Mouse (Mus musculus): ENCODE data around the gene Unc13a. TPM values are rescaled to one million over a fixed set of nuclear protein-coding genes. Genes with fewer than 3 reads are reported as not detected.

Gene Unc13a
- total RNA-seq, 2 experiments from 2014 or later = 0.11 TPM; not detected in 1

DNA sequence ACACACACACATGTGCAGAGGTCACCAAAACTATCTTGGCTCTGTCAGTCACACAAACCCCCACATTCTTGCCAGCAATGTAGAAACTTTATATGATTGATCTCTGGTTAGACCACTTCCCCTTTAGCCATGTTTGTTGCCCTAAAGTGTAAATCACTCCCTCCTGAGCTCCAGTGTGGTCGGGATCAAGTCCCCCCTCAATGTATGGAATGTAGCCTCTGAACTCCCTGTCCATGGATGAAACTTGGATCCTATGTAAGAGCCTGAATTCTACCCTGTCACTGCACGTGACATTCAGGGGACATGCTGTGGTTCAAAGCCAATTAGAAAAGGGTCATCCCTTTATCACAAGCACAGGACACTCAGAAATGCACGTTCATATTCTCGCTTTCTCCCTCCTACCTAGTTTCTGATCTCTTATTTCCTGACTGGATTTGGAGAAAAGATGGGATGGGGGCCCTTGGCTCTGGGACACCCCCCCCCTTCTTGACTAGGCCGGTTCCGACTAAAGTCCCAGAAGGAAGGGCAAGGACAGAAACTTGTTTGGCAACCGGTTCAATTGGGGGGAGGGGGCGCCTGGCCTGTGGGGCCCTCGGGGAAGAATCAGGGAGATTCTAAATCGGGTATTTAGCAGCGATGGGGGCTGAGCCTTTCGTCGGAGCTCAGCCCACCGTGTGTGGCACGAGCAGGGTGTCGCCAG, 43.0 kb downstream of the Unc13a start:
- no peak for ATAC-seq (ENCODE audit: poor library complexity, severe bottlenecking)

GRCm38 (mm10) chr8:71627265-71628099, 44.1 kb downstream of the Unc13a start:
- ATAC-seq (ENCODE audit: poor library complexity, severe bottlenecking) = peak; percentile 19

DNA sequence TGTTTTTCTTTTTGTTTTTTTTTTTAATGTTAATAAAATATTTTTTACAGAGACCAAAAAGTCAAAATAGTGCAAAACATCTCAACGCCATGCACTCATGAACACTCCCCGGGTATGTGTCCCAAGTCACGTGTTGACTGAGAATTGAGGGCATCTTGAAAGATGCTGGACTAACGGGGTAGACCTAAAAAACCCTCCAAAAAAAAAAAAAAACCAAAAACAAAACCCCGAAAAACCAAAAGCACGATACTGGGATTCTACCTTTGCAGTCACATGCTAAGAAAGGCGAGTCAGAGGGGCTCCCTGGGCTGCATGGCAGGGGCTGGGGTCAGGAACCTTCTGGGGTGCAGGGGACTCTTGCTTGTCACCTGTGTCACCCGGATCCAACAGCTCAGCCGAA, 44.8 kb downstream of the Unc13a start:
- no peak for ATAC-seq (ENCODE audit: poor library complexity, severe bottlenecking)

DNA sequence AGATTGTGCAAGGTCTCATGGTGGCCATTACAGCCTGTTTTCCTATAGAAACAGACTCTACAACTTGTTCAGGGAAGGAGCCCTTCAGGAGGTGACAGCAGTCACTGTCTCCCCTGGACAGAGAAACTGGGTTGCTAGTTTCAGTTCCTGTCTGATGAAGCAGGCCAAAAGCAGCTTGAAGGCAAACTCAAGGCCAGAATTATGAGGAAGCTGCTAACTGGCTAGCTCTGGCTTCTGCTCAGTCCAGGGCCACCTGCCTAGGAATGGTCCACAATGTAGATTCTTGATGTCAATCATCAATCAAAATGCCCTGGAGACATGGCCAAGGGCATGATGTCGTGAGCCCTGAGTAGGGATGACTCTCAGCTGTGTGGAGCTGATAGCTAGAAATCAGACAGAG, 46.5 kb downstream of the Unc13a start:
- ATAC-seq (ENCODE audit: poor library complexity, severe bottlenecking) = peak; percentile 43

- no peak for ATAC-seq (ENCODE audit: poor library complexity, severe bottlenecking)
Measured at GRCm38 (mm10) chr8:71619786-71620185, 51.8 kb downstream of the Unc13a start.

- ATAC-seq (ENCODE audit: poor library complexity, severe bottlenecking) = peak; percentile 62
Measured at GRCm38 (mm10) chr8:71613418-71613817, 58.1 kb downstream of the Unc13a start.

GRCm38 (mm10) chr8:71612141-71612540, 59.4 kb downstream of the Unc13a start:
- ATAC-seq (ENCODE audit: poor library complexity, severe bottlenecking) = no peak

DNA sequence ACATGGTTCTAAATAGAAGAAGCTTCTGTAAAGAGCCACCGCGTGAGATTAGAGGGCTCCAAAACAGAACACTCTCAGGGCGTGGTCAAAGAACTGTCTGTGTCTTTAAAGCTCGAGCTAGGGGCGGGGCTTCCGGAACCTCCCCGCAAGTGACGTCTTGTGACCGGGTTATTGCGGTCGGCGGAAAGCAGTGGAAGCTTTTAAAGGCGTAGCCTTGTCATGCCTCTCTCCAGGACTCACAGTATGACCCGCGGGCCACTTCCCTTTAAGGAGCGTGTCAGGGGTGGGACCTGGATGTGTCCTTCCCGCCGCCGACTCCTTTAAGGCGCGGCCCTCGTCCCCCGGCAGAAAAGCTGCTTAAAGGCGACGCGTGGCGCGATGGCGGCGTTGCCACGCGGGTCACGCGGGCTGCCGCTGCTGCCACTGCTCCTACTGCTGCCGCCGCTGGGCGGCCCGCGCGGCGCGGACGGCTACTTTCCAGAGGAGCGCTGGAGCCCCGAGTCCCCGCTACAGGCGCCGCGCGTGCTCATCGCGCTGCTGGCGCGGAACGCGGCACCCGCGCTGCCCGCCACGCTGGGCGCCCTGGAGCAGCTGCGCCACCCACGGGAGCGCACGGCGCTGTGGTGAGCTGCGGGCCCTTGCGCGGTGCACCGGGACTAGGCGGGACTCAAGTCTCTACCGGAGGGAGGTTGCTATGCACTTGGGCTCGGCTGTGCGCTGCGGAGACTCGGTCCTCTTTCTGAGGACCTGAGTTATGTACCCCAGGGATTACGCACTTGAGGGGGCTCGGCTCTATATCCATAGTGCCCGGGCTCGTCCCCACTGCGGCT, 60.5 kb downstream of the Unc13a start, which contains the start of gene Colgalt1:
TSS of gene Colgalt1 (plus strand) at position 177 of the 830 bp plus-strand sequence.
- ATAC-seq (ENCODE audit: poor library complexity, severe bottlenecking) = peak; percentile 92

DNA sequence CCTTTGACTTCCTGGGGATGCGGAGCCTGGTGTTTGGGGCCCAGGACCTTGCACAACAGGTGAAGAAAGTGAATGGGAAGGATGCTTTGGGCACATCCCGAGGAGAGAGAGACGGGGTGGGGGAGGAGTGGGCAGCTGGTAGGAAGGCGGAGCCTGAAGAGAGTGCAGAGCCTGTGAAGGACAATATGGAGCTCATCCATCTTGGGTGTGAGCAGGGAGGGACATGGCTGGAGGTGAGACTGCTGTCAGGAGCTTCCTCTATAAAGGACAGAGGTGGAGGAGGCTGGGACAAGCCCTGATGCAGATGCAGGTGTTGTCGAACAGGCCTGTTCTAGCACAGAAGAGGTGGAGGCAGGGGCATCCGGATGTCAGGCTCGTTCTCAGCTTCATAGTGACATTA, 67.5 kb downstream of the Unc13a start:
- no peak for ATAC-seq (ENCODE audit: poor library complexity, severe bottlenecking)

GRCm38 (mm10) chr8:71602666-71603334, 68.8 kb downstream of the Unc13a start:
- ATAC-seq (ENCODE audit: poor library complexity, severe bottlenecking) = peak; percentile 61

- peak; percentile 13; the same call in 1 of the 2 replicates for ATAC-seq (ENCODE audit: poor library complexity, severe bottlenecking)
Measured at GRCm38 (mm10) chr8:71601939-71602665, 69.5 kb downstream of the Unc13a start.

DNA sequence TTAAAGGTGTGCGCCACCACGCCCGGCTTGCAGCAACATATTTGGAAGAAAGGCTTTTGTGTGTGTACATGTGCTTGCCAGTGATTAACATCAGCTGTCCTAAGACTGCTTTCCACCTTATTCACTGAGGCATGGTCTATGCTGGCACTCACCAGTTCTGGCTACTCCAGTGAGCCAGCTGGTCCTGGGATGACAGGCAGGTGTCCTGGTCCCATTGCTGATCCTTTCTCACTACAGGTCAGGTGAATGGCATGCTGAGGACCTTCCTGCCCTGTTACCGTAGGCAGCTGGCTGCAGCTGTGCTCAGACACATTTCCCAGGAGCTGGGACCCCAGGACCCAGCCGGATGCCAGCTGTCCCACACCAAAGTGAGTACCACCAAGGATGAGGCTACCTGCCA, 72.7 kb downstream of the Unc13a start:
- ATAC-seq (ENCODE audit: poor library complexity, severe bottlenecking) = no peak

- no peak for ATAC-seq (ENCODE audit: poor library complexity, severe bottlenecking)
Measured at GRCm38 (mm10) chr8:71598375-71598774, 73.2 kb downstream of the Unc13a start.

DNA sequence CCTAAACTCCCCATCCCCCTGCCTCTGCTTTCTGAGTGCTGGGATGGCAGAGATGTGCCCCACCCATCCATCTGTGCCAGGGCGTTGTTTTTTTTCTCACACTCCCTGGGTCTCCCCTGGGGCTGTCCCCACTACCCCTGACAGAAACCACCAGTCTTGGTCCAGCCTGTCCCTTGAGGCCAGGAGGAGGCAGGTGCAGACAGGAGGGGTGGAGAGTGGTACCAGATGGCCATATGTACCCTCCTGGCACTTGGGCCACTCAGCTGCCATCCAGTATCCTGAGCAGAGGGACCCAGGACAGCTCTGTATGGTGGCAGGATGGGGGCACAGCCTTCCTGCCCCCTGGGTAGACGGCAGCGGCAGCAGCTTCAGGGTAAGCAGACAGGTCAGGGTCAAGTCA, 74.1 kb downstream of the Unc13a start, which contains the start of gene Fam129c:
TSS of gene Fam129c (plus strand) at position 198 of the 400 bp plus-strand sequence.
- no peak for ATAC-seq (ENCODE audit: poor library complexity, severe bottlenecking)

DNA sequence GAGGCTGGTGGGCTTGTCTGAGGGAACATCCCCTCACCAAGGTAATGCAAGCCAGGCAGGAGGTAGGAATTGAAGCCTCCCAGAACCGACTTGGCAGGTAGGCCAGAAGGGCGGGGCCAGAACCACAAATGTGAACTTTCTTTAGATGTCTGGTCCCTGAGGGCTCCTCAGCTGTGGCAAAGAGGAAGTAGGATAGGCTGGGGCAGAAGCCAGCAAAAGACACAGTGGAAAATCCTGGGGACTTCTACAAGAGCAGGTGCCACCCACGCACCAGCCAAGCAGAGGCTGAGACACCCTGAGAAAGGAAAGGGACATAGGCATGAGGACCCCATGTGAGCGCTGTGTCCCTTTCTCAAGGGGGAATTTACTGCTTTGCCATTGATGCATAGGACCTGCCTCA, 74.8 kb downstream of the Unc13a start:
- peak; percentile 19; the same call in 1 of the 2 replicates for ATAC-seq (ENCODE audit: poor library complexity, severe bottlenecking)

DNA sequence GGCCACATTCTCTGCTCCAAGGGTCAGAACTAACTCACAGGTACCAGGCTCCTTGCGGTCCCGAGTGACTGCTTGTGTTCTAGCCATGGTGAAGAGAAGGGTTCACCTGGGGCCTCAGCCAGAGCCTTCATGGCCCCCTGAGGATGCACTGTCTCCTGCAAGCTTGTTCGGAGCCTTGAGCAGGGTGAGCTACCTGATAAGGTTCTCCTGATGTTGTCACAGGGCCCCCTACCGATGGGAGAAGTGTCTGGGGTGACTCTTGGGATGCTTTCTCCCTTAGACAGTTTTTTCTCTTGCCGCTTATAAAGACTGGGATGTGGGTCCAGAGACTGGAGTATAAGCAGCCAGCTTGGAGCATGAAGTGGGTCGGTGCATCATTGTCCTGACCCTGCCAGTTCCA, 75.2 kb downstream of the Unc13a start:
- ATAC-seq (ENCODE audit: poor library complexity, severe bottlenecking) = no peak

DNA sequence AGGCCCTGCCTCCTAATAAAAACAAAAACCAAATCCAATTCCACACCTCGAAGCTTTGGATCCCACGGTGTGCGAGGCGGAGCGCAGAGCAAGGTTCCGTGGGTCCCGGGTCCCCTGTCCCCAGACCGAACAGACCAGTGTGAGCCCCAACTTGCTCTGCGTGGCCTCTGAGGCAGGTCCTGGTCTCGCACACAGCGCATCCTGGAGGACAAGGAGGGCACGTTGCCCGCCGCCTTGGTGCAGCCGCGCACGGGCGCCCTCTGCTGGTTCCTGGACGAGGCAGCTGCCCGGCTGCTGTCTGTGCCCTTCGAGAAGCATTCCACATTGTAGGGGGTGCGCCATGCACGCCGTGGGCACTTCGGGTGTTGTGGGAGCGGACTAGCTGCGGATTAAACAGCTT, 75.7 kb downstream of the Unc13a start:
- peak; percentile 72 for ATAC-seq (ENCODE audit: poor library complexity, severe bottlenecking)

DNA sequence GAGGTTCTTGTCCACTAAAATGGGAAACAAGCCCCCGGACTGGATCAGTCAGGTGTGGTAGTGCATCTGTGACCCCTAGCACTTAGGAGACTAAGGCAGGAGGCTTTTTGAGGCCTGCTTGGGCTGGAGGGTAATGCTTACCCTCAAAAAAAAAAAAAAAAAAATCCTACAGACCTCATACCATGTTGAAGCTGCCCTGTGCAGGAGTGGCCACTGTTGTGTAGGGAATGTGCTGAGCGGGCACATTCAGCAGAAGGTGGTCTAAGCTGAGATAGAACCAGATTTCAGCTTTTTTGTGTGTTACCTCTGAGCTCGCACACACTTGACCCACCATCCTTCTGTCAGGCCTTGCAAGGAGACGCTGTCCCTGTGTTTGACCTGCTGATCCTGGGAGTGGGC, 77.2 kb downstream of the Unc13a start:
- ATAC-seq (ENCODE audit: poor library complexity, severe bottlenecking) = no peak

DNA sequence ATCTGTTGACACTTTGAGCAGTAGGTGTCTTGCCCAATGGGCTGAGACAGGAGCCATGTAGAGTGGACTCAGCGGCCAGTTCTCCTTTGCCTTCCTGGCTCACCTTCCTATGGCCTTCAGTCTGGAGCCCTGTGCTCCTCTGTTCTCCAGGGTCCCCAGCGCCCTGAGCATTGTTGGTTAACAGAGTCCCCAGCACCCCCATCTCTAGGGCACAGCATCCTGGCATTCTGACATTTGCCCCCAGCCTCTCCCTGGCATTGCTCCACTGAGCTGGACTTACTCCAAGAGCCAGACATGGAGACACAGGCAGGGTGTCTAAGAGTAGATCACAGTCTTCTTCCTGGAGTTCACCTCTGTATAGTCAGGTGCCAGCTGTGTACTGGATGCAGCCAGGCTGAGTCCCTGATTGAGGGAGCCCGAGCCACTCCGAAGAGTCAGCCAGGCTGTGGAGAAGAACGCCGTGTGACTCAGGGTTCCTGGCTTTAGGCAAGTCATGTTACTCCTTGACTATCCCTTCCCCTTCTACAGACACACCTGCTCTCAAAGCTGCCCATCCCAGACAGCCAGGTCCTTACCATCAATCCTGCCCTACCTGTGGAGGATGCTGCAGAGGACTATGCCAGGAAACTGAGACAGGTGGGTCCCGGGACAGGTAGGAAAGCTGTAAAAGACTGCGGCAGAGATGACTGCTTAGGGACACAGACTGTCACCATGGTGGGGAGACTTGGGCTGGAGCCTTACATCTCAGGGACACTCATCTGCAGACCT, 77.8 kb downstream of the Unc13a start:
- no peak for ATAC-seq (ENCODE audit: poor library complexity, severe bottlenecking)
